Mouse (Mus musculus) kidney, postnatal 36 days (tissue): ENCODE measurements around the gene Ranbp1.
"Not testable (repeated sequence)": the region's sequence is repeated elsewhere in the genome, so short reads cannot be mapped to it uniquely, and the experiment has no call there.

ENCODE experiments used
- DNase-seq, 2 experiments: peaks; one replicate each; pipeline ENCODE4 v3.0.0; 2021 to 2022; ENCODE audit warnings: mixed read lengths in 2 of 2

Gene Ranbp1

GRCm38 (mm10) chr16:18200062-18200461 is 48.5 kb downstream of the Ranbp1 start:
- no peak for DNase-seq

GRCm38 (mm10) chr16:18198365-18199098 is 50.0 kb downstream of the Ranbp1 start:
- DNase-seq = no peak

- DNase-seq = no peak
These were observed 50.7 kb downstream of the Ranbp1 start for GRCm38 (mm10) chr16:18197881-18198280.

- not testable (repeated sequence) for DNase-seq
These were observed 53.0 kb downstream of the Ranbp1 start for GRCm38 (mm10) chr16:18195561-18195960.

GRCm38 (mm10) chr16:18195068-18195467 is 53.5 kb downstream of the Ranbp1 start:
- DNase-seq = peak; percentile 14 to 34

- peak; percentile 68 to 77 for DNase-seq
These were observed 54.1 kb downstream of the Ranbp1 start for GRCm38 (mm10) chr16:18194208-18194985.

- no peak for DNase-seq
These were observed 57.5 kb downstream of the Ranbp1 start for GRCm38 (mm10) chr16:18191006-18191405.
